ENCODE assay signal across 28 mouse cellular contexts in the genomic region with DNA sequence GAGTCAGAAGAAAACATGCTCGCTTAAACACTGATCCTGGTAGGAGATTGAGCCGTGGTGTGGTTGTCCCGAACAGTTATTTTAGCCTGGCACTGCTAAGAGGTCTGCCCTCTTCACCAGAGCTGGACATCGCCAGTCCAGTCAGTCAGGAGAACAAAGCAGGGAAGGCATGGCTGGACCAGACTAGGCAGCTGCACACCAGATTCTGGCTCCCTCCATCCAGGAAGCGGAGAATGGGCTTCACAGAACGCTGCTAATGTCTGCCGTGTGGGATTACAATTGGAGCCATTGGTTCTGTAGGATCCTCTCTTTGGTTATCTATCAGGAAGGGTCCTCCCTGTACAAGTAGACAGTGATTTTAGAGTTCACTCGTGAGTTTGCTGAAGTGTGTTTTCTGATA.
DNase-seq lines count a peak whose midpoint lies in the region; ATAC-seq lines count a peak whose summit lies in the region.
"Had no signal": no experiment of that assay in that cellular context is flagged by ENCODE, and none has a peak within 500 bp of the region (broad histone marks: within the 10 kb centered on the region; RNA-seq: fewer than 3 reads in every experiment).

No protein-coding gene starts in this region.

- H3K27ac ChIP-seq in heart, embryonic 10.5 days, result no peak overlapping the region
- H3K27ac ChIP-seq in heart, embryonic 15.5 days, result no peak overlapping the region
- no peak overlapping the region for H3K27ac ChIP-seq in kidney, embryonic 16.5 days (ENCODE audit: low read length)
- H3K27ac ChIP-seq in limb, embryonic 10.5 days, result no peak overlapping the region
- H3K27ac ChIP-seq: forebrain, embryonic 12.5 days; hindbrain, embryonic 12.5 days; kidney, postnatal 0 days; liver, embryonic 14.5 days; macrophage; neural tube, embryonic 12.5 days had no signal

- no peaks in the 10 kb centered on the region for H3K9me3 ChIP-seq in heart, embryonic 10.5 days
- H3K9me3 ChIP-seq in heart, embryonic 15.5 days (replicated peaks), result no peaks in the 10 kb centered on the region
- H3K9me3 ChIP-seq in kidney, embryonic 16.5 days (ENCODE audit: low read length), result no peaks in the 10 kb centered on the region
- no peaks in the 10 kb centered on the region for H3K9me3 ChIP-seq in limb, embryonic 10.5 days (replicated peaks)
- H3K9me3 ChIP-seq: forebrain, embryonic 12.5 days; hindbrain, embryonic 12.5 days; neural tube, embryonic 12.5 days had no signal

- H3K36me3 ChIP-seq in heart, embryonic 10.5 days, result no peaks in the 10 kb centered on the region
- H3K36me3 ChIP-seq in heart, embryonic 15.5 days, result no peaks in the 10 kb centered on the region
- H3K36me3 ChIP-seq in kidney, embryonic 16.5 days (ENCODE audit: insufficient read depth, low read length), result no peaks in the 10 kb centered on the region
- no peaks in the 10 kb centered on the region for H3K36me3 ChIP-seq in limb, embryonic 10.5 days
- H3K36me3 ChIP-seq: forebrain, embryonic 12.5 days; hindbrain, embryonic 12.5 days; neural tube, embryonic 12.5 days had no signal

- H3K4me3 ChIP-seq in heart, embryonic 10.5 days, result peak overlapping the region; percentile 27; the same call in 1 of the 2 replicates
- H3K4me3 ChIP-seq in heart, embryonic 15.5 days, result no peak overlapping the region
- no peak overlapping the region for H3K4me3 ChIP-seq in kidney, embryonic 16.5 days (ENCODE audit: low read length)
- H3K4me3 ChIP-seq in limb, embryonic 10.5 days, result no peak overlapping the region
- H3K4me3 ChIP-seq: erythroblast, embryonic 14.5 days; forebrain, embryonic 12.5 days; hindbrain, embryonic 12.5 days; myocyte; neural tube, embryonic 12.5 days had no signal

- ATAC-seq in heart, embryonic 15.5 days (replicated peaks; ENCODE audit: insufficient number of reproducible peaks, insufficient read depth, low FRiP score, low read depth), result no peak
- no peak for ATAC-seq in kidney, embryonic 16.5 days (ENCODE audit: low FRiP score, low TSS enrichment)
- ATAC-seq: CD4-positive, CD25-positive, alpha-beta regulatory T cell, adult 4 months; midbrain, embryonic 16.5 days had no signal

- WGBS in heart, embryonic 10.5 days, result 31% methylated on average over 8 of the region's 8 CpGs
- WGBS in heart, embryonic 15.5 days, result 33% methylated on average over 8 of the region's 8 CpGs
- WGBS in kidney, embryonic 16.5 days, result 33% methylated on average over 8 of the region's 8 CpGs
- WGBS in limb, embryonic 10.5 days, result 39% methylated on average over 8 of the region's 8 CpGs

- 0 out of 2 replicates have a peak overlapping the region, but pooled peaks have one; percentile 23 for H3K4me2 ChIP-seq in heart, embryonic 15.5 days
- 0 out of 2 replicates have a peak overlapping the region, but pooled peaks have one; percentile 11 for H3K4me2 ChIP-seq in kidney, embryonic 16.5 days (replicated peaks; ENCODE audit: low read depth, low read length)
- H3K4me2 ChIP-seq: forebrain, embryonic 12.5 days; hindbrain, embryonic 12.5 days; neural tube, embryonic 12.5 days had no signal

- no peak for DNase-seq in heart, embryonic 10.5 days (ENCODE audit: low spot score)
- no peak for DNase-seq in heart, adult 8-10 months (ENCODE audit: low spot score)
- no peak for DNase-seq in heart, adult 9 months (ENCODE audit: low spot score in 2 of 2)
- no peak for DNase-seq in kidney, adult 8-10 months
- DNase-seq in limb, embryonic 10.5 days (ENCODE audit: low spot score), result peak; percentile 41
- no peak for DNase-seq in thymus, postnatal 14 days
- DNase-seq: adrenal gland, postnatal 25 days; cerebellum, adult 11-12 months; cerebellum, adult 9-11 months; gastrocnemius, postnatal 10 days; kidney, adult 18-20 months; kidney, postnatal 4 days; left cerebral cortex, postnatal 4 days; liver; lung, adult 2 months; lung, postnatal 10 days had no signal

- peaks cover 40% of the 10 kb centered on the region for H3K27me3 ChIP-seq in heart, embryonic 10.5 days (ENCODE audit: insufficient read depth, poor library complexity, severe bottlenecking)
- peaks cover 20% of the 10 kb centered on the region for H3K27me3 ChIP-seq in heart, embryonic 15.5 days
- H3K27me3 ChIP-seq in kidney, embryonic 16.5 days (ENCODE audit: insufficient read depth, low read length), result peaks cover 17% of the 10 kb centered on the region; the same call in 1 of the 2 replicates
- peaks cover 54% of the 10 kb centered on the region for H3K27me3 ChIP-seq in limb, embryonic 10.5 days (ENCODE audit: low read depth, poor library complexity, severe bottlenecking)

- no peaks in the 10 kb centered on the region for H3K4me1 ChIP-seq in heart, embryonic 10.5 days
- no peaks in the 10 kb centered on the region for H3K4me1 ChIP-seq in heart, embryonic 15.5 days (replicated peaks)
- H3K4me1 ChIP-seq in kidney, embryonic 16.5 days (ENCODE audit: insufficient read depth, low read length), result no peaks in the 10 kb centered on the region
- peaks cover 26% of the 10 kb centered on the region for H3K4me1 ChIP-seq in limb, embryonic 10.5 days
- H3K4me1 ChIP-seq: hindbrain, embryonic 12.5 days; neural tube, embryonic 12.5 days had no signal

- H3K9ac ChIP-seq in heart, embryonic 15.5 days, result no peak overlapping the region
- H3K9ac ChIP-seq in kidney, embryonic 16.5 days (replicated peaks; ENCODE audit: low read length), result no peak overlapping the region
- H3K9ac ChIP-seq: forebrain, embryonic 12.5 days; hindbrain, embryonic 12.5 days; liver, embryonic 14.5 days; neural tube, embryonic 12.5 days had no signal
